Mouse (Mus musculus): Measurements from ENCODE around the gene Gm44579. TPM values are rescaled to one million over a fixed set of nuclear protein-coding genes. Genes with fewer than 3 reads are reported as not detected.

The Gm44579 gene
- total and polyA plus RNA-seq, 3 experiments, result 0.22 TPM; not detected in 2

- TF ChIP-seq GATA2 (IDR thresholded peaks at IDR 0.05; ENCODE audit: borderline replicate concordance, low read depth, low read length) (no peak), TAL1 (conservative IDR thresholded peaks at IDR 0.05; ENCODE audit: low read depth, low read length) (no peak)
- no peak for DNase-seq (ENCODE audit: low spot score)
These were observed 65.5 kb downstream of the Gm44579 start for GRCm38 (mm10) chr15:98155272-98155671.

GRCm38 (mm10) chr15:98154631-98155030 is 66.1 kb downstream of the Gm44579 start:
- Histone ChIP-seq H3K9me3 (replicated peaks) (no peaks in the 10 kb centered on the region), H3K4me1 (ENCODE audit: insufficient read depth, low read depth, low read length) (no peaks in the 10 kb centered on the region; the same call in 1 of the 2 replicates), H3K27me3 (ENCODE audit: insufficient read depth, low read length) (peaks cover 13% of the 10 kb centered on the region), H3K36me3 (replicated peaks) (no peaks in the 10 kb centered on the region), H3K4me3 (ENCODE audit: low read depth, low read length) (no peak overlapping the region)
- no peak for DNase-seq (ENCODE audit: low spot score)
- TF ChIP-seq GATA1 (IDR thresholded peaks at IDR 0.05; ENCODE audit: borderline replicate concordance, low read length) (no peak), CTCF (IDR thresholded peaks at IDR 0.05; ENCODE audit: low read depth, low read length) (no peak), POLR2AphosphoS5 (IDR thresholded peaks at IDR 0.05; ENCODE audit: insufficient replicate concordance, low read depth, low read length) (no peak), TAL1 (conservative IDR thresholded peaks at IDR 0.05; ENCODE audit: low read depth, low read length) (no peak), GATA2 (IDR thresholded peaks at IDR 0.05; ENCODE audit: borderline replicate concordance, low read depth, low read length) (no peak)
- ATAC-seq (ENCODE audit: extremely low read depth, insufficient number of reproducible peaks, low FRiP score, poor library complexity, severe bottlenecking), result no peak

More at GRCm38 (mm10) chr15:98155272-98155671, 65.5 kb downstream of the Gm44579 start:
- H3K36me3 ChIP-seq (replicated peaks), result no peaks in the 10 kb centered on the region
- no peak overlapping the region for H3K4me3 ChIP-seq (ENCODE audit: low read depth, low read length)
- no peaks in the 10 kb centered on the region; the same call in 1 of the 2 replicates for H3K4me1 ChIP-seq (ENCODE audit: insufficient read depth, low read depth, low read length)
- H3K27me3 ChIP-seq (ENCODE audit: insufficient read depth, low read length), result peaks cover 15% of the 10 kb centered on the region
- H3K9me3 ChIP-seq (replicated peaks), result no peaks in the 10 kb centered on the region
- no peak for ATAC-seq (ENCODE audit: extremely low read depth, insufficient number of reproducible peaks, low FRiP score, poor library complexity, severe bottlenecking)

GRCm38 (mm10) chr15:98154146-98154545 is 66.6 kb downstream of the Gm44579 start:
- TF ChIP-seq TAL1 (conservative IDR thresholded peaks at IDR 0.05; ENCODE audit: low read depth, low read length), result no peak
- TF ChIP-seq CTCF (IDR thresholded peaks at IDR 0.05; ENCODE audit: low read depth, low read length), result no peak
- no peak for TF ChIP-seq GATA1 (IDR thresholded peaks at IDR 0.05; ENCODE audit: borderline replicate concordance, low read length)
- TF ChIP-seq GATA2 (IDR thresholded peaks at IDR 0.05; ENCODE audit: borderline replicate concordance, low read depth, low read length), result no peak
- no peak for TF ChIP-seq POLR2AphosphoS5 (IDR thresholded peaks at IDR 0.05; ENCODE audit: insufficient replicate concordance, low read depth, low read length)
- ATAC-seq (ENCODE audit: extremely low read depth, insufficient number of reproducible peaks, low FRiP score, poor library complexity, severe bottlenecking), result no peak
- Histone ChIP-seq H3K4me3 (ENCODE audit: low read depth, low read length) (no peak overlapping the region), H3K9me3 (replicated peaks) (no peaks in the 10 kb centered on the region), H3K27me3 (ENCODE audit: insufficient read depth, low read length) (peaks cover 12% of the 10 kb centered on the region), H3K36me3 (replicated peaks) (no peaks in the 10 kb centered on the region), H3K4me1 (ENCODE audit: insufficient read depth, low read depth, low read length) (no peaks in the 10 kb centered on the region; the same call in 1 of the 2 replicates)
- no peak for DNase-seq (ENCODE audit: low spot score)

- Histone ChIP-seq H3K27me3 (ENCODE audit: insufficient read depth, low read length) (peaks cover 12% of the 10 kb centered on the region), H3K4me3 (ENCODE audit: low read depth, low read length) (no peak overlapping the region), H3K4me1 (ENCODE audit: insufficient read depth, low read depth, low read length) (no peaks in the 10 kb centered on the region; the same call in 1 of the 2 replicates), H3K9me3 (replicated peaks) (no peaks in the 10 kb centered on the region), H3K36me3 (replicated peaks) (no peaks in the 10 kb centered on the region)
- ATAC-seq (ENCODE audit: extremely low read depth, insufficient number of reproducible peaks, low FRiP score, poor library complexity, severe bottlenecking) (peak; percentile 45; the same call in 1 of the 2 replicates), DNase-seq (ENCODE audit: low spot score) (peak; percentile 37)
- TF ChIP-seq TAL1 (conservative IDR thresholded peaks at IDR 0.05; ENCODE audit: low read depth, low read length), result no peak
- no peak for TF ChIP-seq GATA2 (IDR thresholded peaks at IDR 0.05; ENCODE audit: borderline replicate concordance, low read depth, low read length)
- 0 out of 2 replicates have a peak, but pooled peaks have one; percentile 35 for TF ChIP-seq CTCF (IDR thresholded peaks at IDR 0.05; ENCODE audit: low read depth, low read length)
These were observed 67.2 kb downstream of the Gm44579 start for GRCm38 (mm10) chr15:98153625-98154024.

- Histone ChIP-seq H3K9me3 (replicated peaks) (no peaks in the 10 kb centered on the region), H3K36me3 (replicated peaks) (no peaks in the 10 kb centered on the region), H3K4me1 (ENCODE audit: insufficient read depth, low read depth, low read length) (no peaks in the 10 kb centered on the region; the same call in 1 of the 2 replicates), H3K4me3 (ENCODE audit: low read depth, low read length) (no peak overlapping the region), H3K27me3 (ENCODE audit: insufficient read depth, low read length) (peaks cover 12% of the 10 kb centered on the region)
- ATAC-seq (ENCODE audit: extremely low read depth, insufficient number of reproducible peaks, low FRiP score, poor library complexity, severe bottlenecking) (no peak), DNase-seq (ENCODE audit: low spot score) (no peak)
- no peak for TF ChIP-seq GATA1 (IDR thresholded peaks at IDR 0.05; ENCODE audit: borderline replicate concordance, low read length)
- no peak for TF ChIP-seq POLR2AphosphoS5 (IDR thresholded peaks at IDR 0.05; ENCODE audit: insufficient replicate concordance, low read depth, low read length)
- no peak for TF ChIP-seq CTCF (IDR thresholded peaks at IDR 0.05; ENCODE audit: low read depth, low read length)
- no peak for TF ChIP-seq TAL1 (conservative IDR thresholded peaks at IDR 0.05; ENCODE audit: low read depth, low read length)
These were observed 67.9 kb downstream of the Gm44579 start for GRCm38 (mm10) chr15:98152916-98153315.

GRCm38 (mm10) chr15:98149166-98149602 is 71.6 kb downstream of the Gm44579 start:
- H3K4me1 ChIP-seq (ENCODE audit: insufficient read depth, low read depth, low read length), result peaks cover 10% of the 10 kb centered on the region
- no peak for DNase-seq (ENCODE audit: low spot score)
- H3K9me3 ChIP-seq (replicated peaks), result no peaks in the 10 kb centered on the region
- TF ChIP-seq GATA2 (IDR thresholded peaks at IDR 0.05; ENCODE audit: borderline replicate concordance, low read depth, low read length), result no peak
- TF ChIP-seq GATA1 (IDR thresholded peaks at IDR 0.05; ENCODE audit: borderline replicate concordance, low read length), result no peak
- TF ChIP-seq CTCF (IDR thresholded peaks at IDR 0.05; ENCODE audit: low read depth, low read length), result no peak
- no peak for TF ChIP-seq TAL1 (conservative IDR thresholded peaks at IDR 0.05; ENCODE audit: low read depth, low read length)
- TF ChIP-seq POLR2AphosphoS5 (IDR thresholded peaks at IDR 0.05; ENCODE audit: insufficient replicate concordance, low read depth, low read length), result no peak
- no peak for ATAC-seq (ENCODE audit: extremely low read depth, insufficient number of reproducible peaks, low FRiP score, poor library complexity, severe bottlenecking)
- H3K36me3 ChIP-seq (replicated peaks), result no peaks in the 10 kb centered on the region
- H3K4me3 ChIP-seq (ENCODE audit: low read depth, low read length), result no peak overlapping the region
- peaks cover 5% of the 10 kb centered on the region for H3K27me3 ChIP-seq (ENCODE audit: insufficient read depth, low read length)

All from G1E (cell line).